Mouse (Mus musculus): ENCODE data around the gene Ptpn1. TPM values are rescaled to one million over a fixed set of nuclear protein-coding genes. Genes with fewer than 3 reads are reported as not detected.
A peak's percentile ranks its signal among the peaks of the same experiment; 100 is the strongest.

Gene Ptpn1
- polyA plus RNA-seq, 1 experiment: 37.2 TPM

- TF ChIP-seq CTCF (IDR thresholded peaks at IDR 0.05; ENCODE audit: extremely low read depth, insufficient read depth, low read length): no peak
- no peak for TF ChIP-seq POLR2A (IDR thresholded peaks at IDR 0.05; ENCODE audit: extremely low read depth, insufficient read depth, low read length)
- H3K4me3 ChIP-seq (ENCODE audit: insufficient read depth, low read length): no peak overlapping the region
- H3K27ac ChIP-seq (ENCODE audit: insufficient read depth, low read length): no peak overlapping the region
- no peaks in the 10 kb centered on the region for H3K4me1 ChIP-seq (ENCODE audit: control insufficient read depth, insufficient read depth, low read length)
Observed at GRCm38 (mm10) chr2:168008132-168008531, 76.3 kb downstream of the Ptpn1 start.

GRCm38 (mm10) chr2:168009936-168010668, 78.2 kb downstream of the Ptpn1 start, which contains the start of gene Ripor3:
Gene Ripor3, minus strand, starts transcription at chr2:168010618.
- Histone ChIP-seq H3K4me1 (ENCODE audit: control insufficient read depth, insufficient read depth, low read length) (no peaks in the 10 kb centered on the region), H3K4me3 (ENCODE audit: insufficient read depth, low read length) (no peak within 1 kb of the TSS), H3K27ac (ENCODE audit: insufficient read depth, low read length) (no peak within 1 kb of the TSS)
- TF ChIP-seq POLR2A (IDR thresholded peaks at IDR 0.05; ENCODE audit: extremely low read depth, insufficient read depth, low read length) (no peak), CTCF (IDR thresholded peaks at IDR 0.05; ENCODE audit: extremely low read depth, insufficient read depth, low read length) (peak; percentile 16; the same call in 1 of the 2 replicates)

- TF ChIP-seq POLR2A (IDR thresholded peaks at IDR 0.05; ENCODE audit: extremely low read depth, insufficient read depth, low read length): no peak
- Histone ChIP-seq H3K27ac (ENCODE audit: insufficient read depth, low read length) (no peak overlapping the region), H3K4me3 (ENCODE audit: insufficient read depth, low read length) (no peak overlapping the region), H3K4me1 (ENCODE audit: control insufficient read depth, insufficient read depth, low read length) (no peaks in the 10 kb centered on the region)
Observed at GRCm38 (mm10) chr2:168010893-168011292, 79.0 kb downstream of the Ptpn1 start.

- peak; percentile 81 for TF ChIP-seq CTCF (IDR thresholded peaks at IDR 0.05; ENCODE audit: extremely low read depth, insufficient read depth, low read length)
- no peak for TF ChIP-seq POLR2A (IDR thresholded peaks at IDR 0.05; ENCODE audit: extremely low read depth, insufficient read depth, low read length)
- Histone ChIP-seq H3K4me1 (ENCODE audit: control insufficient read depth, insufficient read depth, low read length) (no peaks in the 10 kb centered on the region), H3K4me3 (ENCODE audit: insufficient read depth, low read length) (no peak overlapping the region), H3K27ac (ENCODE audit: insufficient read depth, low read length) (no peak overlapping the region)
Observed at GRCm38 (mm10) chr2:168016951-168017391, 85.1 kb downstream of the Ptpn1 start.

GRCm38 (mm10) chr2:168019201-168019715, 87.4 kb downstream of the Ptpn1 start:
- no peak for TF ChIP-seq POLR2A (IDR thresholded peaks at IDR 0.05; ENCODE audit: extremely low read depth, insufficient read depth, low read length)
- no peak for TF ChIP-seq CTCF (IDR thresholded peaks at IDR 0.05; ENCODE audit: extremely low read depth, insufficient read depth, low read length)
- H3K27ac ChIP-seq (ENCODE audit: insufficient read depth, low read length): no peak overlapping the region
- no peak overlapping the region for H3K4me3 ChIP-seq (ENCODE audit: insufficient read depth, low read length)
- no peaks in the 10 kb centered on the region for H3K4me1 ChIP-seq (ENCODE audit: control insufficient read depth, insufficient read depth, low read length)

GRCm38 (mm10) chr2:168023763-168024402, 92.0 kb downstream of the Ptpn1 start:
- H3K4me1 ChIP-seq (ENCODE audit: control insufficient read depth, insufficient read depth, low read length): no peaks in the 10 kb centered on the region
- no peak overlapping the region for H3K27ac ChIP-seq (ENCODE audit: insufficient read depth, low read length)
- H3K4me3 ChIP-seq (ENCODE audit: insufficient read depth, low read length): no peak overlapping the region
- TF ChIP-seq CTCF (IDR thresholded peaks at IDR 0.05; ENCODE audit: extremely low read depth, insufficient read depth, low read length) (no peak), POLR2A (IDR thresholded peaks at IDR 0.05; ENCODE audit: extremely low read depth, insufficient read depth, low read length) (no peak)

GRCm38 (mm10) chr2:168025174-168025573, 93.3 kb downstream of the Ptpn1 start:
- Histone ChIP-seq H3K4me3 (ENCODE audit: insufficient read depth, low read length) (no peak overlapping the region), H3K27ac (ENCODE audit: insufficient read depth, low read length) (no peak overlapping the region), H3K4me1 (ENCODE audit: control insufficient read depth, insufficient read depth, low read length) (no peaks in the 10 kb centered on the region)
- no peak for TF ChIP-seq POLR2A (IDR thresholded peaks at IDR 0.05; ENCODE audit: extremely low read depth, insufficient read depth, low read length)
- no peak for TF ChIP-seq CTCF (IDR thresholded peaks at IDR 0.05; ENCODE audit: extremely low read depth, insufficient read depth, low read length)

- no peak overlapping the region for H3K4me3 ChIP-seq (ENCODE audit: insufficient read depth, low read length)
- no peak overlapping the region for H3K27ac ChIP-seq (ENCODE audit: insufficient read depth, low read length)
- H3K4me1 ChIP-seq (ENCODE audit: control insufficient read depth, insufficient read depth, low read length): no peaks in the 10 kb centered on the region
- no peak for TF ChIP-seq CTCF (IDR thresholded peaks at IDR 0.05; ENCODE audit: extremely low read depth, insufficient read depth, low read length)
- no peak for TF ChIP-seq POLR2A (IDR thresholded peaks at IDR 0.05; ENCODE audit: extremely low read depth, insufficient read depth, low read length)
Observed at GRCm38 (mm10) chr2:168025882-168026281, 94.0 kb downstream of the Ptpn1 start.

GRCm38 (mm10) chr2:168026467-168026866, 94.6 kb downstream of the Ptpn1 start:
- Histone ChIP-seq H3K27ac (ENCODE audit: insufficient read depth, low read length) (no peak overlapping the region), H3K4me1 (ENCODE audit: control insufficient read depth, insufficient read depth, low read length) (no peaks in the 10 kb centered on the region), H3K4me3 (ENCODE audit: insufficient read depth, low read length) (no peak overlapping the region)
- TF ChIP-seq POLR2A (IDR thresholded peaks at IDR 0.05; ENCODE audit: extremely low read depth, insufficient read depth, low read length): no peak

GRCm38 (mm10) chr2:168028376-168028775, 96.5 kb downstream of the Ptpn1 start:
- TF ChIP-seq CTCF (IDR thresholded peaks at IDR 0.05; ENCODE audit: extremely low read depth, insufficient read depth, low read length) (no peak), POLR2A (IDR thresholded peaks at IDR 0.05; ENCODE audit: extremely low read depth, insufficient read depth, low read length) (no peak)
- H3K4me3 ChIP-seq (ENCODE audit: insufficient read depth, low read length): no peak overlapping the region
- no peaks in the 10 kb centered on the region for H3K4me1 ChIP-seq (ENCODE audit: control insufficient read depth, insufficient read depth, low read length)
- H3K27ac ChIP-seq (ENCODE audit: insufficient read depth, low read length): no peak overlapping the region

Other genes with a start within 250 kb of the Ptpn1 start
- 16.7 and 19.4 TPM in 2 replicates for gene Cebpb, start 243.1 kb upstream of the Ptpn1 start, polyA plus RNA-seq (2012; rRNA removed)
- 88.8 and 89.0 TPM in 2 replicates for gene Tmem189, start 242.2 kb upstream of the Ptpn1 start, polyA plus RNA-seq (2012; rRNA removed)
- gene Ripor3, start 78.6 kb downstream of the Ptpn1 start, polyA plus RNA-seq (2012; rRNA removed): 0.40 and 0.50 TPM in 2 replicates
- gene Pard6b, start 148.9 kb downstream of the Ptpn1 start, polyA plus RNA-seq (2012; rRNA removed): 3.3 and 3.6 TPM in 2 replicates

All from cortical plate, adult 2 months (tissue).